Mouse (Mus musculus) right cerebral cortex, postnatal 36 days (tissue): ENCODE measurements around the gene Snrpb.

Experiments
- DNase-seq, 2 experiments: peaks; one replicate each; pipeline ENCODE4 v3.0.0; 2022; ENCODE audit warnings: low spot score in 2 of 2, mixed read lengths in 1 of 2

Gene Snrpb

GRCm38 (mm10) chr2:130178706-130179506, at the start of gene Snrpb:
Gene Snrpb (minus strand): TSS chr2:130179403.
- peak; percentile 80 to 86 for DNase-seq

- DNase-seq = peak in 1 of 2 experiments; percentile 7
These were observed 32.4 kb upstream of the Snrpb start for GRCm38 (mm10) chr2:130211581-130211980.

- DNase-seq = no peak
These were observed 30.4 kb upstream of the Snrpb start for GRCm38 (mm10) chr2:130209636-130210035.

- no peak for DNase-seq
These were observed 28.8 kb upstream of the Snrpb start for GRCm38 (mm10) chr2:130207996-130208395.

- DNase-seq = no peak
These were observed 28.2 kb upstream of the Snrpb start for GRCm38 (mm10) chr2:130207376-130207775.

GRCm38 (mm10) chr2:130200961-130201360, 21.8 kb upstream of the Snrpb start:
- DNase-seq = no peak

- DNase-seq = no peak
These were observed 15.7 kb upstream of the Snrpb start, which contains the start of gene Tmc2 for GRCm38 (mm10) chr2:130194894-130195293. Gene Tmc2 (plus strand): TSS chr2:130195194.

GRCm38 (mm10) chr2:130188391-130188790, 9.2 kb upstream of the Snrpb start:
- no peak for DNase-seq

- no peak for DNase-seq
These were observed 360 bp upstream of the Snrpb start for GRCm38 (mm10) chr2:130179507-130180019.

- DNase-seq = no peak
These were observed 860 bp downstream of the Snrpb start for GRCm38 (mm10) chr2:130178381-130178705.

GRCm38 (mm10) chr2:130176820-130177219, 2.4 kb downstream of the Snrpb start:
- DNase-seq = no peak

- no peak for DNase-seq
These were observed 7.5 kb downstream of the Snrpb start for GRCm38 (mm10) chr2:130171674-130172073.

GRCm38 (mm10) chr2:130167861-130168260, 11.3 kb downstream of the Snrpb start:
- peak; percentile 28 to 33 for DNase-seq

- DNase-seq = peak in 1 of 2 experiments; percentile 14
These were observed 12.6 kb downstream of the Snrpb start for GRCm38 (mm10) chr2:130166311-130167214.

GRCm38 (mm10) chr2:130162701-130163100, 16.5 kb downstream of the Snrpb start:
- no peak for DNase-seq

- DNase-seq = no peak
These were observed 21.1 kb downstream of the Snrpb start for GRCm38 (mm10) chr2:130158088-130158437.

- no peak for DNase-seq
These were observed 21.7 kb downstream of the Snrpb start for GRCm38 (mm10) chr2:130157231-130158087.

GRCm38 (mm10) chr2:130155851-130156250, 23.4 kb downstream of the Snrpb start:
- DNase-seq = no peak

GRCm38 (mm10) chr2:130155171-130155570, 24.0 kb downstream of the Snrpb start:
- no peak for DNase-seq

GRCm38 (mm10) chr2:130146089-130146668, 33.0 kb downstream of the Snrpb start:
- no peak for DNase-seq

- DNase-seq = no peak
These were observed 34.4 kb downstream of the Snrpb start for GRCm38 (mm10) chr2:130144703-130145324.
